Mouse (Mus musculus) midbrain, embryonic 10.5 days (tissue): Measurements from ENCODE around the gene Rbm10. TPM values are rescaled to one million over a fixed set of nuclear protein-coding genes. Genes with fewer than 3 reads are reported as not detected.

Source experiments
- polyA plus RNA-seq: library from polyadenylated mRNA; unstranded; fragments of >200 nt; fragmentation: Nextera tagmentation; extraction: Ambion mirVana; gene quantifications from 2 replicates; pipeline ENCODE4 v1.2.1, GENCODE M21; 2016

The Rbm10 gene
- polyA plus RNA-seq, 1 experiment from 2014 or later: 107 TPM

Other genes starting within 250 kb of the Rbm10 start
- gene Jade3, start 191.8 kb upstream of the Rbm10 start, polyA plus RNA-seq: 9.2 and 11.1 TPM in 2 replicates
- gene Rgn, start 67.7 kb upstream of the Rbm10 start, polyA plus RNA-seq: 0.32 and 0.35 TPM in 2 replicates
- 185 and 187 TPM in 2 replicates for gene Ndufb11, start 116 bp downstream of the Rbm10 start, polyA plus RNA-seq
- gene Uba1, start 40.8 kb downstream of the Rbm10 start, polyA plus RNA-seq: 261 and 308 TPM in 2 replicates
- 117 and 129 TPM in 2 replicates for gene Cdk16, start 70.5 kb downstream of the Rbm10 start, polyA plus RNA-seq
- 66.8 and 80.9 TPM in 2 replicates for gene Usp11, start 86.4 kb downstream of the Rbm10 start, polyA plus RNA-seq
- gene Araf, start 180.3 kb downstream of the Rbm10 start, polyA plus RNA-seq: 101 and 118 TPM in 2 replicates